Mouse (Mus musculus): ENCODE results near the gene Fgf2. TPM values are rescaled to one million over a fixed set of nuclear protein-coding genes. Genes with fewer than 3 reads are reported as not detected.

Fgf2 gene
- polyA plus RNA-seq, 1 experiment from 2014 or later = 0.86 TPM

GRCm38 (mm10) chr3:37370407-37370806 is 22.3 kb downstream of the Fgf2 start:
- Histone ChIP-seq H3K9me3 (ENCODE audit: control insufficient read depth, low read length) (no peaks in the 10 kb centered on the region), H3K4me1 (ENCODE audit: control insufficient read depth, insufficient read depth, low read length) (no peaks in the 10 kb centered on the region), H3K27me3 (ENCODE audit: control insufficient read depth, insufficient read depth, low read length) (no peaks in the 10 kb centered on the region), H3K9ac (ENCODE audit: low read length) (no peak overlapping the region), H3K36me3 (ENCODE audit: control insufficient read depth, insufficient read depth, low read length) (no peaks in the 10 kb centered on the region), H3K4me2 (no peak overlapping the region), H3K4me3 (ENCODE audit: low read depth, low read length) (no peak overlapping the region), H3K27ac (ENCODE audit: low read depth, low read length) (no peak overlapping the region)
- DNase-seq (ENCODE audit: low spot score, missing footprints) = no peak
- ATAC-seq (ENCODE audit: low FRiP score) = no peak
- 80% methylated on average over 4 of the region's 4 CpGs for WGBS

DNA sequence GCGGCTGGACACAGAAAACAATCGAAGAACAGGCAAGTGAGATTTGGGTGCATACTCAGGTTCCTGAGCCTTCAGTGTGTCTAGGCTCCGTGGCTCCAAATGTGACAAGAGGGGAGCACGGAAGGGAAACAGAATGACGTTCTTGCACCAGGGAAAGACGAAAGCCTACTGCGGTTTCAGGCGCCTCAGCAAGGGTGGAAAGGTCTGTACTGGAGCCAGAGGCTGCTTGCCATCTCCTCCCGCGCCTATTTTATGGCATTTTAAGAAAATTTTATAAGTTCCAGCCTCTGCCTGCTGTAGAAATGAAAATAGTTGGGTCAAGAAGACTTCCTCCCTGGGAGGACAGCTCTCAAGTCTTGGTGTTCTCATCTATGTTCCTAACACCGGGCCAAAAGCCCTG is 25.6 kb downstream of the Fgf2 start:
- Histone ChIP-seq H3K4me1 (ENCODE audit: control insufficient read depth, insufficient read depth, low read length) (no peaks in the 10 kb centered on the region), H3K27ac (ENCODE audit: low read depth, low read length) (no peak overlapping the region), H3K36me3 (ENCODE audit: control insufficient read depth, insufficient read depth, low read length) (no peaks in the 10 kb centered on the region), H3K27me3 (ENCODE audit: control insufficient read depth, insufficient read depth, low read length) (no peaks in the 10 kb centered on the region), H3K9ac (ENCODE audit: low read length) (no peak overlapping the region), H3K4me3 (ENCODE audit: low read depth, low read length) (no peak overlapping the region), H3K9me3 (ENCODE audit: control insufficient read depth, low read length) (no peaks in the 10 kb centered on the region), H3K4me2 (no peak overlapping the region)
- ATAC-seq (ENCODE audit: low FRiP score) = no peak
- DNase-seq (ENCODE audit: low spot score, missing footprints) = no peak
- 87% methylated on average over 11 of the region's 11 CpGs for WGBS

DNA sequence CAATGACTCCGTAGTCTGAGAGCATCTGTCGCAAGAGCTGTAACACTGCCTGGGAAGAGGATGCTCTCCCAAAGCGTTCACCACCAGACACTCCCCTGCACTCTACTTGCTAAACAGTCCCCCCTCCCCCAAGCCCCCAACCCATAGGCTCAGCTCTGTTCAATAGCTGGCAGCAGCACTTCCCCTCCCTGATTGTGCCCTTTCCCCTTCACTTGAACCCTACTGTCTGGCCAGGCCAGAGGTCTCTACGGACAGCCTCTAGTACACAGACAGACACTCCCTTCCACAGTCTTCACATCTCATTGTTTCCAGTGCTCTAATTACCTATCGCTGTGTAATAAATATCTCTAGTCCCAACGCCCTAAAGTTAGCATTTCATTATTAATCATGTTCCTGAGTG is 29.8 kb downstream of the Fgf2 start:
- no peak overlapping the region for H3K9ac ChIP-seq (ENCODE audit: low read length)
- H3K27me3 ChIP-seq (ENCODE audit: control insufficient read depth, insufficient read depth, low read length) = no peaks in the 10 kb centered on the region
- no peaks in the 10 kb centered on the region for H3K9me3 ChIP-seq (ENCODE audit: control insufficient read depth, low read length)
- no peaks in the 10 kb centered on the region for H3K36me3 ChIP-seq (ENCODE audit: control insufficient read depth, insufficient read depth, low read length)
- H3K27ac ChIP-seq (ENCODE audit: low read depth, low read length) = no peak overlapping the region
- ATAC-seq (ENCODE audit: low FRiP score) (no peak), DNase-seq (ENCODE audit: low spot score, missing footprints) (no peak)
- H3K4me1 ChIP-seq (ENCODE audit: control insufficient read depth, insufficient read depth, low read length) = no peaks in the 10 kb centered on the region
- 90% methylated on average over 6 of the region's 6 CpGs for WGBS
- H3K4me3 ChIP-seq (ENCODE audit: low read depth, low read length) = no peak overlapping the region
- H3K4me2 ChIP-seq = no peak overlapping the region

- Histone ChIP-seq H3K36me3 (ENCODE audit: control insufficient read depth, insufficient read depth, low read length) (no peaks in the 10 kb centered on the region), H3K9ac (ENCODE audit: low read length) (no peak overlapping the region), H3K9me3 (ENCODE audit: control insufficient read depth, low read length) (no peaks in the 10 kb centered on the region), H3K4me3 (ENCODE audit: low read depth, low read length) (no peak overlapping the region), H3K4me1 (ENCODE audit: control insufficient read depth, insufficient read depth, low read length) (no peaks in the 10 kb centered on the region), H3K27me3 (ENCODE audit: control insufficient read depth, insufficient read depth, low read length) (no peaks in the 10 kb centered on the region), H3K4me2 (no peak overlapping the region), H3K27ac (ENCODE audit: low read depth, low read length) (no peak overlapping the region)
- ATAC-seq (ENCODE audit: low FRiP score) (no peak), DNase-seq (ENCODE audit: low spot score, missing footprints) (no peak)
- WGBS = 82% methylated on average over 6 of the region's 6 CpGs
Observed at GRCm38 (mm10) chr3:37378412-37378811, 30.3 kb downstream of the Fgf2 start.

DNA sequence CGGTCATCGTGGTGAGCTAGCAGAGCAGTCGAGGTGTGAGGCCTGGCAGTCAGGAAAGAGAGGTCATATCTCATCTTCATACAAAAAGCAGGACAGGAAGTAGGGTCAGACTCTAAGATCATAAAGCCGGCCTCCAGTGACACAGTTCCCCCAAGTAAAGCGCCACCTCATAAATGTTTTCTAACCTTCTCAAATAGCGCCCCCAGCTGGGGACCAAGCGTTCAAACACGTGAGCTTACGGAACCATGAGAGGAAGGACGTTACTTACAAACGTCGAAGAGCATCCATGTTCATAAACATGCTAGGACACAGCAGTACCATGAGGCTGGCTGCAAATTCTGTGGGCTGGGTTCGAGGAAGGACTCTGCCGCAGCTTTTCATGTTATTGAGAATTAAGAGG is 31.1 kb downstream of the Fgf2 start:
- DNase-seq (ENCODE audit: low spot score, missing footprints) = no peak
- no peak for ATAC-seq (ENCODE audit: low FRiP score)
- no peak overlapping the region for H3K4me2 ChIP-seq
- H3K27me3 ChIP-seq (ENCODE audit: control insufficient read depth, insufficient read depth, low read length) = no peaks in the 10 kb centered on the region
- no peaks in the 10 kb centered on the region for H3K36me3 ChIP-seq (ENCODE audit: control insufficient read depth, insufficient read depth, low read length)
- no peaks in the 10 kb centered on the region for H3K9me3 ChIP-seq (ENCODE audit: control insufficient read depth, low read length)
- WGBS = 82% methylated on average over 14 of the region's 14 CpGs
- no peaks in the 10 kb centered on the region for H3K4me1 ChIP-seq (ENCODE audit: control insufficient read depth, insufficient read depth, low read length)
- H3K4me3 ChIP-seq (ENCODE audit: low read depth, low read length) = no peak overlapping the region
- no peak overlapping the region for H3K27ac ChIP-seq (ENCODE audit: low read depth, low read length)
- H3K9ac ChIP-seq (ENCODE audit: low read length) = no peak overlapping the region

GRCm38 (mm10) chr3:37379930-37380881 is 32.1 kb downstream of the Fgf2 start:
- Histone ChIP-seq H3K4me1 (ENCODE audit: control insufficient read depth, insufficient read depth, low read length) (no peaks in the 10 kb centered on the region), H3K4me3 (ENCODE audit: low read depth, low read length) (no peak overlapping the region), H3K9ac (ENCODE audit: low read length) (no peak overlapping the region), H3K27ac (ENCODE audit: low read depth, low read length) (no peak overlapping the region), H3K27me3 (ENCODE audit: control insufficient read depth, insufficient read depth, low read length) (no peaks in the 10 kb centered on the region), H3K9me3 (ENCODE audit: control insufficient read depth, low read length) (no peaks in the 10 kb centered on the region), H3K4me2 (no peak overlapping the region), H3K36me3 (ENCODE audit: control insufficient read depth, insufficient read depth, low read length) (no peaks in the 10 kb centered on the region)
- WGBS = 74% methylated on average over 18 of the region's 18 CpGs
- DNase-seq (ENCODE audit: low spot score, missing footprints) (no peak), ATAC-seq (ENCODE audit: low FRiP score) (no peak)

DNA sequence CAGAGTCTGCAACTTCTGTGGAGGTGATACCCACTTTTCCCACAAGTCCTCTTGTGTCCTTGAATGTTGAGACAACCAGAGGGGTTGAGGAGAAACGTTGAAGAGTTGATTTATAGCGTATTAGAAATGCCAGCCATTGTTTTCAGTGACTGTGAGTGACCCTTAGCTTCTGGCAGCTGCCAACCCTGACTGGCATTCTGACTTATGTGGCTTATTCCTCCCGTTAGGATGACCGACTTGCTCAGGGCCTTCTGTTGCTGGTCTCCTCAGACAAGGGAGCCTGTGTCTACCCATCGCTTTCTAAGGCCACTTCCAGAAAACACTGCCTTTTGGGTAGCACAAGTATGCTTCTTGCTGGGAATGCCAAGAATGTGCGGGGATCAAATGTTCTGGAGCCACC is 33.3 kb downstream of the Fgf2 start:
- H3K4me1 ChIP-seq (ENCODE audit: control insufficient read depth, insufficient read depth, low read length) = no peaks in the 10 kb centered on the region
- DNase-seq (ENCODE audit: low spot score, missing footprints) = no peak
- H3K4me2 ChIP-seq = no peak overlapping the region
- H3K36me3 ChIP-seq (ENCODE audit: control insufficient read depth, insufficient read depth, low read length) = no peaks in the 10 kb centered on the region
- H3K4me3 ChIP-seq (ENCODE audit: low read depth, low read length) = no peak overlapping the region
- WGBS = 75% methylated on average over 6 of the region's 6 CpGs
- no peaks in the 10 kb centered on the region for H3K27me3 ChIP-seq (ENCODE audit: control insufficient read depth, insufficient read depth, low read length)
- ATAC-seq (ENCODE audit: low FRiP score) = no peak
- H3K27ac ChIP-seq (ENCODE audit: low read depth, low read length) = no peak overlapping the region
- H3K9me3 ChIP-seq (ENCODE audit: control insufficient read depth, low read length) = no peaks in the 10 kb centered on the region
- H3K9ac ChIP-seq (ENCODE audit: low read length) = no peak overlapping the region

DNA sequence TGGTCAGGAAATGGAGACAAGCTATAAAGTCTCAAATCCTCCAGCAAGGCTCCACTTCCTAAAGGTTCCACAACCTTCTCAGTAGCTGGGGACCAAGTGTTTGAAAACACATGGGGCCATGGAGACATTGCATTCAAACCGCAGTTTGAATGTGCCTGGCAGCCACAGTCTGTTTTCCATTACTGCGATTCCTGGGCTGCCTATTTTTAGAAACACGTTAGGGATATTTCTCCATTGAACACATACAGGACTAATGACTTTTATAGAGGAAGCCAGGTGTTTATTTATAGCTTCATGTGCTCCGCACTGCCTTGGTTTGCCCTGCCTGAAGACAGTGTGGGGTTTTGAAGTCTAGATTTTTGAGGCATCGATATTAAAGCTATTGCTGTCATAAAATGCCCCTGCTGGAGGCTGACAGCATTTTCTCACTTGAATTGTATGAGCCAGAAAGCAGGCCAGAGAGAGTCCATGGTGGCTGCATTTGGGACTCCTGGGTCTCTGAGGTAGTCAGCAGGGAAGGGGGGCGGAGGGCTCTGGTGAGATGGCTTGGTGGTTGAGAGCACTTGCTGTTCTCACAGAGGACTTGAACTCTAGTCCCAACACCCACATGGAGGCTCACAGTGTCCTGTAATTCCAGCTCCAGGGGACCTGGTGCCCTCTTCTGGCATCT is 35.1 kb downstream of the Fgf2 start:
- 87% methylated on average over 6 of the region's 6 CpGs for WGBS
- no peak for DNase-seq (ENCODE audit: low spot score, missing footprints)
- ATAC-seq (ENCODE audit: low FRiP score) = no peak
- no peak overlapping the region for H3K4me2 ChIP-seq
- H3K4me1 ChIP-seq (ENCODE audit: control insufficient read depth, insufficient read depth, low read length) = no peaks in the 10 kb centered on the region
- no peaks in the 10 kb centered on the region for H3K9me3 ChIP-seq (ENCODE audit: control insufficient read depth, low read length)
- H3K9ac ChIP-seq (ENCODE audit: low read length) = no peak overlapping the region
- H3K36me3 ChIP-seq (ENCODE audit: control insufficient read depth, insufficient read depth, low read length) = no peaks in the 10 kb centered on the region
- H3K27me3 ChIP-seq (ENCODE audit: control insufficient read depth, insufficient read depth, low read length) = no peaks in the 10 kb centered on the region
- H3K27ac ChIP-seq (ENCODE audit: low read depth, low read length) = no peak overlapping the region
- no peak overlapping the region for H3K4me3 ChIP-seq (ENCODE audit: low read depth, low read length)

DNA sequence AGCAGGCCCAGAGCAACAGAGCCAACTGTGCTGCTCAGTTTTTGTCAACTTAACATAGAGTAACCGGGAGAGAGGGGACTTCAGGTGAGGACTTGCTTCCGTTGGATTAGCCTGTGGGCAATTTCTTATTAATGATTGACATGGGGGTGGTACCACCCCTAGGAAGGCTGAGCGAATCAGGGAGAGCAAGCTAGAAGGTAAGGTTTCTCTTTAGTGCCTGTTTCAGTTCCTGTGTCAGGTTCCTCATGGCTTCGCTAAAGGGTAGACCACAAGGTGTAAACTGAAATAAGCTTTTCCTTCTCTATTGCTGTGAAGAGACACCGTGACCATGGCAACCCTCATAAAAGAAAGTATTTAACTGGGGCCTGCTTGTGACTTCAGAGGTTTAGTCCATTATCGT is 39.2 kb downstream of the Fgf2 start:
- ATAC-seq (ENCODE audit: low FRiP score) (no peak), DNase-seq (ENCODE audit: low spot score, missing footprints) (no peak)
- Histone ChIP-seq H3K4me2 (no peak overlapping the region), H3K9ac (ENCODE audit: low read length) (no peak overlapping the region), H3K4me3 (ENCODE audit: low read depth, low read length) (no peak overlapping the region), H3K36me3 (ENCODE audit: control insufficient read depth, insufficient read depth, low read length) (no peaks in the 10 kb centered on the region), H3K9me3 (ENCODE audit: control insufficient read depth, low read length) (peaks cover 7% of the 10 kb centered on the region), H3K27ac (ENCODE audit: low read depth, low read length) (no peak overlapping the region), H3K27me3 (ENCODE audit: control insufficient read depth, insufficient read depth, low read length) (no peaks in the 10 kb centered on the region), H3K4me1 (ENCODE audit: control insufficient read depth, insufficient read depth, low read length) (no peaks in the 10 kb centered on the region)
- WGBS = 89% methylated on average over 6 of the region's 6 CpGs
